Mouse (Mus musculus) myocyte (in vitro differentiated cells): ENCODE data around the gene Morn1. TPM values are rescaled to one million over a fixed set of nuclear protein-coding genes. Genes with fewer than 3 reads are reported as not detected.

ENCODE experiments used
- H3K27me3 ChIP-seq: one replicate; pipeline ENCODE4 v1.6.1; 2011; ENCODE audit not compliant: control insufficient read depth, insufficient read depth, insufficient read length
- H3K36me3 ChIP-seq: one replicate; pipeline ENCODE4 v1.6.1; 2011; ENCODE audit not compliant: control insufficient read depth, insufficient read depth
- H3K4me2 ChIP-seq: one replicate; pipeline ENCODE4 v1.6.1; 2011; ENCODE audit warnings: low read depth, control low read depth
- H3K4me3 ChIP-seq: one replicate; pipeline ENCODE4 v1.5.1; 2011; ENCODE audit warnings: mild to moderate bottlenecking, control low read depth, moderate library complexity
- H3K79me2 ChIP-seq: one replicate; pipeline ENCODE4 v1.6.1; 2011; ENCODE audit not compliant: control insufficient read depth, insufficient read depth
- H3ac ChIP-seq: one replicate; pipeline ENCODE4 v1.6.1; 2011; ENCODE audit not compliant: control insufficient read depth, insufficient read length
- CEBPB ChIP-seq: IDR thresholded peaks from 2 replicates; pipeline ENCODE4 v1.6.1; 2011; ENCODE audit warnings: mild to moderate bottlenecking, moderate library complexity; ENCODE audit not compliant: poor library complexity, insufficient read depth, severe bottlenecking
- E2F4 ChIP-seq: IDR thresholded peaks from one replicate; pipeline ENCODE4 v1.6.1; 2011; ENCODE audit warnings: mild to moderate bottlenecking, control low read depth, moderate library complexity; ENCODE audit not compliant: insufficient read depth
- MAX ChIP-seq: IDR thresholded peaks from one replicate; pipeline ENCODE4 v1.6.1; 2011; ENCODE audit warnings: low read depth, mild to moderate bottlenecking, control low read depth
- MYOD1 ChIP-seq, 3 experiments: IDR thresholded peaks; one replicate each; pipeline ENCODE4 v1.6.1; 2011; ENCODE audit warnings: control low read depth in 2 of 3, low read depth in 2 of 3, mild to moderate bottlenecking in 2 of 3, moderate library complexity in 1 of 3; ENCODE audit not compliant: insufficient read length in 2 of 3, control insufficient read depth in 1 of 3
- MYOG ChIP-seq, 3 experiments: IDR thresholded peaks; one replicate each; pipeline ENCODE4 v1.6.1; 2011; ENCODE audit warnings: control low read depth in 2 of 3, low read depth in 2 of 3, mild to moderate bottlenecking in 2 of 3; ENCODE audit not compliant: insufficient read length in 2 of 3, control insufficient read depth in 1 of 3, insufficient read depth in 1 of 3
- POLR2A ChIP-seq: IDR thresholded peaks from one replicate; pipeline ENCODE4 v1.6.1; 2011; ENCODE audit warnings: low read depth, mild to moderate bottlenecking, control low read depth, moderate library complexity; ENCODE audit not compliant: insufficient read length
- POLR2AphosphoS2 ChIP-seq: IDR thresholded peaks from one replicate; pipeline ENCODE4 v1.6.1; 2011; ENCODE audit warnings: low read depth, control low read depth; ENCODE audit not compliant: insufficient read length
- REST ChIP-seq: IDR thresholded peaks from one replicate; pipeline ENCODE4 v1.6.1; 2011; ENCODE audit warnings: mild to moderate bottlenecking, control low read depth, moderate library complexity; ENCODE audit not compliant: insufficient read depth, insufficient read length
- SRF ChIP-seq: IDR thresholded peaks from one replicate; pipeline ENCODE4 v1.6.1; 2011; ENCODE audit warnings: low read depth; ENCODE audit not compliant: control insufficient read depth, insufficient read length
- TCF12 ChIP-seq: IDR thresholded peaks from one replicate; pipeline ENCODE4 v1.6.1; 2011; ENCODE audit warnings: mild to moderate bottlenecking, control low read depth; ENCODE audit not compliant: poor library complexity, insufficient read depth, severe bottlenecking
- TCF3 ChIP-seq: IDR thresholded peaks from one replicate; pipeline ENCODE4 v1.6.1; 2011; ENCODE audit warnings: low read depth, control low read depth; ENCODE audit not compliant: insufficient read length
- USF1 ChIP-seq: IDR thresholded peaks from one replicate; pipeline ENCODE4 v1.6.1; 2011; ENCODE audit warnings: low read depth, mild to moderate bottlenecking, control low read depth, moderate library complexity
- polyA plus RNA-seq: library from polyadenylated mRNA; unstranded; fragments of >200 nt; fragmentation: generic; extraction: Trizol; gene quantifications from one replicate; pipeline ENCODE4 v1.2.1, GENCODE M21; 2012; ENCODE audit warnings: missing spikeins

The Morn1 gene
- polyA plus RNA-seq, 1 experiment, result 2.6 TPM

DNA sequence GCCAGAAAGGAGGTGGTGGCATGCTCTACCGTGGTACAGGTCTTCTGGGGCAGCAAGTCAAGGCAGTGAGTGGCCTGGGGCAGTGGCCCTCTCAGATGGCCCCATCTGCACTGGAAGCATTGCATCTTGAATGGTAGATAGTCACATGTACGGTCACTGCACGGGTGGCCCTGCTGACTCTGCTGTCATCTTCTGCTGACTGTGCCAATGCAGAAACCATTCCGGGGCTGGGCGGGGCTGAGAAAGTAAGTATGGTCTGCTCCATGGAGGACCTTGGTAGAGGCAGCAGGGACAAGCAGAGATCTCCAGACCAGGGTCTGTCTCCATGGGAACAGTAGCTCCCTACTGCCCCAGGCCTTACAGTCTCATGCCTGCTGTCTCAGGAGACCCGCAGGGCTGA is 34.8 kb downstream of the Morn1 start:
- H3K27me3 ChIP-seq, result no peaks in the 10 kb centered on the region
- no peak overlapping the region for H3K4me2 ChIP-seq
- H3K79me2 ChIP-seq, result no peaks in the 10 kb centered on the region
- no peak overlapping the region for H3ac ChIP-seq
- no peaks in the 10 kb centered on the region for H3K36me3 ChIP-seq
- H3K4me3 ChIP-seq, result no peak overlapping the region
- no peak for TF ChIP-seq REST
- TF ChIP-seq MAX, result no peak
- no peak for TF ChIP-seq POLR2AphosphoS2
- no peak for TF ChIP-seq USF1
- TF ChIP-seq POLR2A, result no peak

DNA sequence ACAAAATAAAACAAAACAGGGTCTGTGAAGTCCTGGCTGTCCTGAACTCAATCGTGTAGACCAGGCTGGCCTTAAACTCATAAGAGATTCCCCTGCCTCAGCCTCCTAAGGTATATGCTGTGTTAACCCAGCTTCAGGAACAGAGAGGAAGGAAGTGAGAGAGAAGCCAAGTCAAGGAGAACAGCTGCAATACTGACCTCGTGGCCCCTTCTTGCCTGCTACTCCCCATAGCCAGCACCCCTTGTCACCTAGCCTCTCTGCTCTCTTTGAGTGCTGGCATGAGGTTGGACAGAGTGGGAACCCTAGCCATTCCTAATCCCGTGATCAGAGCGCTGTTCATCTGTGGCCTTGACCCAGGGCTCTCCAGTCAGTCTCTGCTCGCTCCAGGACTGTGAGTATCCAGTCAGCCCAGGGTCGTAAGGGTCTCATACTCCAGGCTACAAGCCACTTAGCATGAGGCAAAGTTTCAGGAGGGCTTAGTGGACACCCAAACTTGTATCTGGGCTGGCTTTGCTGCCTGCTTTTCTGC is 35.6 kb downstream of the Morn1 start:
- peak overlapping the region; percentile 60 for H3K4me2 ChIP-seq
- TF ChIP-seq MYOD1 (IDR thresholded peaks at IDR 0.05; ENCODE audit: control insufficient read depth in 1 of 3, insufficient read length in 2 of 3, low read depth in 2 of 3) (peak in 2 of 3 experiments; percentile 63 to 79), USF1 (no peak), SRF (no peak), MAX (no peak), CEBPB (no peak), TCF3 (no peak), MYOG (IDR thresholded peaks at IDR 0.05; ENCODE audit: control insufficient read depth in 1 of 3, insufficient read depth in 1 of 3, insufficient read length in 2 of 3, low read depth in 2 of 3) (peak in 1 of 3 experiments; percentile 59)

DNA sequence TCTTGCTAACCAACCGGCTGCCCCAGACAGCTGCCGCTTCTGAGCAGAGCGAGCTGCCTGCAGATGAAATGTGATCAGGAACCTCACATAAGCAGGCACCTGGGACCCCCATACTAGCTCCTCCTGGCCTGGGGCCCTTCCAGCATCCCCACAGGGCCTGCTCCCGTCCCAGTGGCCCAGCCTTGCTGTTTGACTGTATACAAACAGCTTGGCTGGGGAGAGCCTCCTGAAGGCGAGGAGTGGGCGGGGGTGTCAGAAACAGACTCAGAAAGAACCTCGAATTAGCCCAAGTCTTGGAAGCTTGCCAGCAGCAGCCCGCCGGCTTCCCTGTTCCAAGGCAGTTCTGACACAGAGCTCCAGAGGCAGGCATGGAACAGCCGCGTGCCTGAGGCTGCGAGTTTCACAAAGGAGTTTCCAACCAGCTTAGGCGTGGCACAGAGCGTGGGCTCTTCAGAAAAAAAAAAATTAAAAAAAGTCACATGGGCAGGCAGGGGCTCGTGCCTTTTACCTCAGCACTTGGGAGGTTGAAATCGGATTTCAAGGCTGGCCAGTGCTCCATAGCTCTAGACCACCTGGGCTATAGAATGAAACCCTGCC is 36.2 kb downstream of the Morn1 start:
- no peak overlapping the region for H3K4me3 ChIP-seq

More for the DNA sequence above, 35.6 kb downstream of the Morn1 start:
- Histone ChIP-seq H3K4me3 (no peak overlapping the region), H3ac (no peak overlapping the region), H3K27me3 (no peaks in the 10 kb centered on the region), H3K79me2 (no peaks in the 10 kb centered on the region), H3K36me3 (no peaks in the 10 kb centered on the region)

DNA sequence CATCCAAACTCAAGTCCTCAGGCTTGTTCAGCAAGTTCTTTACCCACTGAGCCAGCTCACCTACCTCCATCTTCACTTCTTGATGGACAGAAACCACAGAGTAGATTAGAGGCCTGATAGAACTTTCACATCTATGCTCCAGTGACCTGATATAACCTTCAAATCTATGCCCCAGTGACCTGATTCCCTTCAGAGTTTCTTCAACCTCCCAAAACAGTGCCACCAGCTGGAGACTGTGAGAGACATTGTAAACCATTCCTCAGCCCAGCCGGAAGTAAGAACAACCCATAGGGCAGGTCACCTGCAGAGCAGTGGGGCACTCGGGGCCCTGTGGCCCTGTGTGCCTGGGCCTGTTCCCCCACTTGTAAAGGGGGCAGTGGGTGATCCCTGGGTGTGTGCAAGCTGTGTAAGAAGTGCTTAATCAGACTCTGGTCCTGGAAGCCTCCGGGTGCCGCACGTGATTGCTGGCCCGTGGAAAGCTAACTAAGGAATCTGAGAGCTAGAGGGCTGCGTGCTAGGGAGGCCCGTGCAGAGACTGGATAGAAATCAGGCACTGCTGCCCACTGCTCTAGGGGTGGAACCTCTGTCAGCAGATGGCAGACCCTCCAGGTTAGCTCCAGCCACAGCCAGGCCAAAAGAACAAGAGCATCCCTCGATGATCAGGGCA is 37.6 kb downstream of the Morn1 start:
- Histone ChIP-seq H3ac (no peak overlapping the region), H3K4me3 (no peak overlapping the region), H3K27me3 (no peaks in the 10 kb centered on the region), H3K79me2 (no peaks in the 10 kb centered on the region), H3K4me2 (no peak overlapping the region), H3K36me3 (no peaks in the 10 kb centered on the region)
- TF ChIP-seq REST (no peak), E2F4 (no peak), SRF (no peak), USF1 (no peak), MAX (no peak), CEBPB (no peak), MYOD1 (IDR thresholded peaks at IDR 0.05; ENCODE audit: control insufficient read depth in 1 of 3, insufficient read length in 2 of 3, low read depth in 2 of 3) (no peak), TCF3 (no peak), TCF12 (no peak)

More for the DNA sequence above, 36.2 kb downstream of the Morn1 start:
- Histone ChIP-seq H3K27me3 (no peaks in the 10 kb centered on the region), H3ac (no peak overlapping the region), H3K36me3 (no peaks in the 10 kb centered on the region), H3K79me2 (no peaks in the 10 kb centered on the region), H3K4me2 (peak overlapping the region; percentile 60)
- TF ChIP-seq USF1, result peak; percentile 65
- peak in 2 of 3 experiments; percentile 26 to 58 for TF ChIP-seq MYOD1 (IDR thresholded peaks at IDR 0.05; ENCODE audit: control insufficient read depth in 1 of 3, insufficient read length in 2 of 3, low read depth in 2 of 3)
- TF ChIP-seq MYOG (IDR thresholded peaks at IDR 0.05; ENCODE audit: control insufficient read depth in 1 of 3, insufficient read depth in 1 of 3, insufficient read length in 2 of 3, low read depth in 2 of 3), result peak; percentile 7 to 50 (median 10)
- TF ChIP-seq SRF, result no peak
- no peak for TF ChIP-seq TCF3
- no peak for TF ChIP-seq TCF12
- TF ChIP-seq REST, result no peak
- TF ChIP-seq E2F4, result no peak
- no peak for TF ChIP-seq POLR2A
- no peak for TF ChIP-seq MAX
- no peak for TF ChIP-seq CEBPB
- TF ChIP-seq POLR2AphosphoS2, result no peak
